Mouse (Mus musculus): Measurements from ENCODE around the gene Carmil2.

DNA sequence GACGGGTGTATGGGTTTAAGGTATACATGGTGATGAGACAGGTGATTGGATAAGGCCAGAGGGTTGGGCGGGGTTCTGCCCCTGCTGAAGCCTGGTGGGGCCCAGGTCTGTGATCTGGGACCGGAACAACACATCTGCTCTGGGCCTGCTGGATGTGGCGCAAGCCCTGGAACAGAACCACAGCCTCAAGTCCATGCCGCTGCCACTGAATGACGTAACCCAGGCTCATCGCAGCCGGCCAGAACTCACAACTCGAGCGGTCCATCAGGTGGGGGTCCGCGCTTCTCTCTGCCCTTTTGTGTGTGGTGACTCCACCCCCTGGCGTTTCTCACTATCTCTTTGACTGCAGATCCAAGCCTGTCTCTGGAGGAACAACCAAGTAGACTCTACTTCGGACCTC lies 4.9 kb downstream of the Carmil2 start:
- TF ChIP-seq CTCF (conservative IDR thresholded peaks at IDR 0.05 in 1 of 2, IDR thresholded peaks at IDR 0.05 in 1 of 2; ENCODE audit: low read depth in 2 of 2, low read length in 2 of 2): no peak
- no peak for TF ChIP-seq MAFK (IDR thresholded peaks at IDR 0.05; ENCODE audit: insufficient replicate concordance, low read length)
- TF ChIP-seq SMC3 (IDR thresholded peaks at IDR 0.05; ENCODE audit: low read depth, low read length): no peak
- no peak for TF ChIP-seq TCF12 (IDR thresholded peaks at IDR 0.05; ENCODE audit: low read depth, low read length)
